Comparison of ENCODE assay signal across 11 mouse cellular contexts in the genomic region with DNA sequence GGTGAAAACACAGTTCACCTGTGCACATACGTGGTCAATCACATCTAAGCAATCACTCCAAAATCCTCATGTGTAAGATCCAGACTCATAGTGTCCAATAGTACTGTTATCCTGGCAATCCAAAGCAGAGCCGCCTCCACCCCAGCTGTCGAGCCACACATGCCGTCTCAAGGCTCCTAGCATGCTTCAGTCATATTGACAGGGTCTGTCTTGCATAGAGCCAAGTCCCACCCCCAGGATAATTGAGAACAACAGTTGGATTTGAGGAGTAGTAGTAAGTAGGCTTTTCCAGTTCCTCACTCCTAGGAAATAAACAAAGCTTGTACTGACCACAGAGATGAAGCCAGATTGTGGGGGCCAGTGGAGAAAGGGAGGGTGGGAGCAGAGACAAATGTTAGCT. TPM values are rescaled to one million over a fixed set of nuclear protein-coding genes. Genes with fewer than 3 reads are reported as not detected.
A peak's percentile ranks its signal among the peaks of the same experiment; 100 is the strongest.
DNase-seq lines count a peak whose midpoint lies in the region; ATAC-seq lines count a peak whose summit lies in the region.
"Had no signal": no experiment of that assay in that cellular context is flagged by ENCODE, and none has a peak within 500 bp of the region (broad histone marks: within the 10 kb centered on the region; RNA-seq: fewer than 3 reads in every experiment).

No protein-coding gene starts in this region.

- no peak overlapping the region for H3K9ac ChIP-seq in hindbrain, embryonic 16.5 days (ENCODE audit: low read depth, low read length)
- H3K9ac ChIP-seq in hindbrain, embryonic 11.5 days (ENCODE audit: low read depth, low read length): no peak overlapping the region
- no peak overlapping the region for H3K9ac ChIP-seq in limb, embryonic 13.5 days
- H3K9ac ChIP-seq in liver, embryonic 11.5 days (ENCODE audit: low read depth, low read length): no peak overlapping the region
- no peak overlapping the region for H3K9ac ChIP-seq in kidney, embryonic 16.5 days (replicated peaks; ENCODE audit: low read length)
- H3K9ac ChIP-seq: intestine, embryonic 15.5 days; liver, embryonic 14.5 days had no signal

- no peak overlapping the region for H3K4me3 ChIP-seq in hindbrain, embryonic 10.5 days
- no peak overlapping the region for H3K4me3 ChIP-seq in hindbrain, embryonic 16.5 days (ENCODE audit: low read length)
- no peak overlapping the region for H3K4me3 ChIP-seq in hindbrain, embryonic 11.5 days (ENCODE audit: low read depth, low read length)
- H3K4me3 ChIP-seq in limb, embryonic 13.5 days: no peak overlapping the region
- H3K4me3 ChIP-seq in liver, embryonic 11.5 days (ENCODE audit: low read depth, low read length): no peak overlapping the region
- no peak overlapping the region for H3K4me3 ChIP-seq in kidney, embryonic 16.5 days (ENCODE audit: low read length)
- H3K4me3 ChIP-seq: intestine, embryonic 15.5 days had no signal

- H3K27me3 ChIP-seq in hindbrain, embryonic 10.5 days (ENCODE audit: insufficient read depth, poor library complexity, severe bottlenecking): no peaks in the 10 kb centered on the region
- no peaks in the 10 kb centered on the region for H3K27me3 ChIP-seq in hindbrain, embryonic 16.5 days (replicated peaks; ENCODE audit: control insufficient read depth, insufficient read depth, low read length)
- no peaks in the 10 kb centered on the region for H3K27me3 ChIP-seq in hindbrain, embryonic 11.5 days (ENCODE audit: control insufficient read depth, insufficient read depth, low read length)
- no peaks in the 10 kb centered on the region for H3K27me3 ChIP-seq in limb, embryonic 13.5 days
- H3K27me3 ChIP-seq in liver, embryonic 11.5 days (replicated peaks; ENCODE audit: control insufficient read depth, insufficient read depth, low read length): no peaks in the 10 kb centered on the region
- no peaks in the 10 kb centered on the region for H3K27me3 ChIP-seq in kidney, embryonic 16.5 days (ENCODE audit: insufficient read depth, low read length)
- H3K27me3 ChIP-seq: intestine, embryonic 15.5 days had no signal

- H3K4me2 ChIP-seq in hindbrain, embryonic 16.5 days (ENCODE audit: low read length): no peak overlapping the region
- H3K4me2 ChIP-seq in hindbrain, embryonic 11.5 days (replicated peaks; ENCODE audit: low read depth, low read length): no peak overlapping the region
- H3K4me2 ChIP-seq in limb, embryonic 13.5 days (replicated peaks): no peak overlapping the region; the same call in 1 of the 2 replicates
- no peak overlapping the region for H3K4me2 ChIP-seq in liver, embryonic 11.5 days
- H3K4me2 ChIP-seq in kidney, embryonic 16.5 days (replicated peaks; ENCODE audit: low read depth, low read length): no peak overlapping the region
- H3K4me2 ChIP-seq: intestine, embryonic 15.5 days had no signal

- no peak for DNase-seq in hindbrain, embryonic 10.5 days (ENCODE audit: low spot score)
- peak; percentile 69 for DNase-seq in brain, adult 2 months (ENCODE audit: low read depth, low spot score)
- no peak for DNase-seq in hindbrain, embryonic 11.5 days (ENCODE audit: low spot score)
- no peak for DNase-seq in liver, embryonic 11.5 days (ENCODE audit: low spot score)
- no peak for DNase-seq in adrenal gland, postnatal 10 days
- DNase-seq: heart, adult 11 months had no signal

- ATAC-seq in hindbrain, embryonic 16.5 days: no peak
- no peak for ATAC-seq in hindbrain, embryonic 11.5 days (ENCODE audit: low FRiP score)
- ATAC-seq in limb, embryonic 13.5 days (ENCODE audit: low FRiP score, low read depth): no peak
- no peak for ATAC-seq in liver, embryonic 11.5 days (replicated peaks; ENCODE audit: low FRiP score)
- no peak for ATAC-seq in kidney, embryonic 16.5 days (ENCODE audit: low FRiP score, low TSS enrichment)

- H3K36me3 ChIP-seq in hindbrain, embryonic 10.5 days: peaks cover 15% of the 10 kb centered on the region; the same call in 1 of the 2 replicates
- H3K36me3 ChIP-seq in hindbrain, embryonic 16.5 days (ENCODE audit: control insufficient read depth, insufficient read depth, low read length): peaks cover 2% of the 10 kb centered on the region; the same call in 1 of the 2 replicates
- H3K36me3 ChIP-seq in hindbrain, embryonic 11.5 days (ENCODE audit: control insufficient read depth, insufficient read depth, low read length): no peaks in the 10 kb centered on the region
- H3K36me3 ChIP-seq in limb, embryonic 13.5 days: peaks cover 16% of the 10 kb centered on the region
- H3K36me3 ChIP-seq in liver, embryonic 11.5 days (ENCODE audit: control insufficient read depth, insufficient read depth, low read length): no peaks in the 10 kb centered on the region
- H3K36me3 ChIP-seq in kidney, embryonic 16.5 days (ENCODE audit: insufficient read depth, low read length): no peaks in the 10 kb centered on the region

- 76% methylated on average over 4 of the region's 4 CpGs for WGBS in hindbrain, embryonic 10.5 days
- 63% methylated on average over 4 of the region's 4 CpGs for WGBS in hindbrain, embryonic 16.5 days
- 76% methylated on average over 4 of the region's 4 CpGs for WGBS in hindbrain, embryonic 11.5 days
- WGBS in limb, embryonic 13.5 days: 22% methylated on average over 4 of the region's 4 CpGs
- 84% methylated on average over 4 of the region's 4 CpGs for WGBS in liver, embryonic 11.5 days
- WGBS in kidney, embryonic 16.5 days: 68% methylated on average over 4 of the region's 4 CpGs

- no peaks in the 10 kb centered on the region for H3K9me3 ChIP-seq in hindbrain, embryonic 10.5 days
- no peaks in the 10 kb centered on the region for H3K9me3 ChIP-seq in hindbrain, embryonic 16.5 days (ENCODE audit: control insufficient read depth, low read length)
- H3K9me3 ChIP-seq in hindbrain, embryonic 11.5 days (ENCODE audit: control insufficient read depth, low read length): no peaks in the 10 kb centered on the region
- H3K9me3 ChIP-seq in limb, embryonic 13.5 days: no peaks in the 10 kb centered on the region
- H3K9me3 ChIP-seq in liver, embryonic 11.5 days (ENCODE audit: control insufficient read depth, low read length): no peaks in the 10 kb centered on the region
- no peaks in the 10 kb centered on the region for H3K9me3 ChIP-seq in kidney, embryonic 16.5 days (ENCODE audit: low read length)
- H3K9me3 ChIP-seq: intestine, embryonic 15.5 days had no signal

- peaks cover 64% of the 10 kb centered on the region for H3K4me1 ChIP-seq in hindbrain, embryonic 10.5 days (replicated peaks)
- H3K4me1 ChIP-seq in hindbrain, embryonic 16.5 days (ENCODE audit: control insufficient read depth, insufficient read depth, low read depth, low read length): peaks cover 10% of the 10 kb centered on the region
- peaks cover 13% of the 10 kb centered on the region for H3K4me1 ChIP-seq in hindbrain, embryonic 11.5 days (replicated peaks; ENCODE audit: control insufficient read depth, insufficient read depth, low read length)
- peaks cover 66% of the 10 kb centered on the region for H3K4me1 ChIP-seq in limb, embryonic 13.5 days
- H3K4me1 ChIP-seq in liver, embryonic 11.5 days (replicated peaks; ENCODE audit: control insufficient read depth, insufficient read depth, low read length): peaks cover 7% of the 10 kb centered on the region
- H3K4me1 ChIP-seq in kidney, embryonic 16.5 days (ENCODE audit: insufficient read depth, low read length): peaks cover 35% of the 10 kb centered on the region

- peak overlapping the region; percentile 77 for H3K27ac ChIP-seq in hindbrain, embryonic 10.5 days
- H3K27ac ChIP-seq in hindbrain, embryonic 16.5 days (ENCODE audit: low read depth, low read length): no peak overlapping the region
- peak overlapping the region; percentile 37; the same call in 1 of the 2 replicates for H3K27ac ChIP-seq in hindbrain, embryonic 11.5 days (ENCODE audit: low read depth, low read length)
- H3K27ac ChIP-seq in limb, embryonic 13.5 days: peak overlapping the region; percentile 82
- H3K27ac ChIP-seq in liver, embryonic 11.5 days (ENCODE audit: low read depth, low read length): no peak overlapping the region
- H3K27ac ChIP-seq in kidney, embryonic 16.5 days (ENCODE audit: low read length): no peak overlapping the region
- H3K27ac ChIP-seq: intestine, embryonic 15.5 days; liver, embryonic 14.5 days had no signal

RNA-seq across cellular contexts. Expression of a gene that starts 24.4 kb away (rescaled TPM):
- polyA plus RNA-seq in hindbrain, embryonic 10.5 days (2016; fragmentation: Nextera tagmentation; extraction: Ambion mirVana): 69.2 and 72.5 TPM in 2 replicates
- polyA plus RNA-seq in hindbrain, embryonic 16.5 days (2015; fragmentation: Nextera tagmentation; extraction: Ambion mirVana): 77.7 and 80.5 TPM in 2 replicates
- polyA plus RNA-seq in hindbrain, embryonic 11.5 days (2014; fragmentation: Nextera tagmentation; extraction: Ambion mirVana): 76.1 and 82.2 TPM in 2 replicates
- 78.2 and 80.5 TPM in 2 replicates for polyA plus RNA-seq in limb, embryonic 13.5 days (2015; fragmentation: Nextera tagmentation; extraction: Ambion mirVana)
- 56.7 and 59.0 TPM in 2 replicates for polyA plus RNA-seq in liver, embryonic 11.5 days (2014; fragmentation: Nextera tagmentation; extraction: Ambion mirVana)
- 10 to 100 TPM; 25.6 to 29.6 TPM for total RNA-seq in adrenal gland, postnatal 10 days (2021)
- polyA plus RNA-seq in kidney, embryonic 16.5 days (2015; fragmentation: Nextera tagmentation; extraction: Ambion mirVana): 61.0 and 64.8 TPM in 2 replicates

Comparison
In these comparisons a context has a peak if more than half of its experiments do, and no peak if none do; other contexts are left out.
1. H3K27ac ChIP-seq: peak in hindbrain, embryonic 10.5 days (single experiment), hindbrain, embryonic 11.5 days (single experiment) and limb, embryonic 13.5 days (single experiment); none in hindbrain, embryonic 16.5 days (single experiment), liver, embryonic 11.5 days (single experiment) and kidney, embryonic 16.5 days (single experiment).